Mouse (Mus musculus) stomach, embryonic 16.5 days (tissue): ENCODE measurements at regions not wholly inside any gene's neighbourhood (a gene's known extent, or its start where the extent isn't known, plus 50 kb on each side); places are given as distances from the start of the nearest gene placed in this dataset.
A peak's percentile ranks its signal among the peaks of the same experiment; 100 is the strongest.

ENCODE experiments used
- ATAC-seq: fragments of 200-750 bp; cut with Nextera tagmentation; 2 replicates; pipeline ENCODE4 v1.8.0; 2017; ENCODE audit warnings: moderate number of reproducible peaks, moderate TSS enrichment; ENCODE audit not compliant: insufficient read depth, low FRiP score
- H3K27ac ChIP-seq: fragments of 300-500 bp; sonication (generic); 2 replicates; pipeline ENCODE4 v1.5.1; 2014; ENCODE audit warnings: low read length
- H3K27me3 ChIP-seq: fragments of 300-500 bp; sonication (generic); 2 replicates; pipeline ENCODE4 v1.6.1; 2014; ENCODE audit warnings: low read length, control low read depth, mixed read lengths; ENCODE audit not compliant: control insufficient read depth, insufficient read depth
- H3K36me3 ChIP-seq: fragments of 300-500 bp; sonication (generic); 2 replicates; pipeline ENCODE4 v1.6.1; 2014; ENCODE audit warnings: low read length; ENCODE audit not compliant: control insufficient read depth, insufficient read depth
- H3K4me1 ChIP-seq: fragments of 300-500 bp; sonication (generic); 2 replicates; pipeline ENCODE4 v1.6.1; 2014; ENCODE audit warnings: low read length, control low read depth, mixed read lengths; ENCODE audit not compliant: control insufficient read depth, insufficient read depth
- H3K4me2 ChIP-seq: fragments of 300-500 bp; sonication (generic); 2 replicates; pipeline ENCODE4 v1.6.1; 2014; ENCODE audit warnings: low read depth, low read length, mixed read lengths
- H3K4me3 ChIP-seq: fragments of 300-500 bp; sonication (generic); replicated peaks from 2 replicates; pipeline ENCODE4 v1.5.1; 2014; ENCODE audit warnings: mild to moderate bottlenecking, low read length
- H3K9ac ChIP-seq: fragments of 300-500 bp; sonication (generic); 2 replicates; pipeline ENCODE4 v1.6.1; 2014; ENCODE audit warnings: low read length
- H3K9me3 ChIP-seq: fragments of 300-500 bp; sonication (generic); replicated peaks from 2 replicates; pipeline ENCODE4 v1.6.1; 2016; ENCODE audit warnings: low read length, control low read depth; ENCODE audit not compliant: control insufficient read depth
- WGBS: fragments of 180-500 bp; shearing (Covaris S2); extraction: QIAGEN DNeasy Blood & Tissue Kit; methylation state at CpG from one replicate; pipeline ENCODE4 v1.1.7; 2014; 5-methylcytosine and 5-hydroxymethylcytosine counted together

- no peak overlapping the region for H3K9ac ChIP-seq
- H3K27ac ChIP-seq, result no peak overlapping the region
- H3K36me3 ChIP-seq, result no peaks in the 10 kb centered on the region
- no peak overlapping the region for H3K4me2 ChIP-seq
- no peak overlapping the region for H3K4me3 ChIP-seq
- peaks cover 10% of the 10 kb centered on the region; the same call in 1 of the 2 replicates for H3K4me1 ChIP-seq
- H3K27me3 ChIP-seq, result no peaks in the 10 kb centered on the region
- ATAC-seq, result no peak
- 61% methylated on average over 3 of the region's 3 CpGs for WGBS
- H3K9me3 ChIP-seq, result no peaks in the 10 kb centered on the region
Measured at GRCm38 (mm10) chr13:60049703-60050102, 127.5 kb downstream of the Gas1 start.

GRCm38 (mm10) chr13:60047791-60048730, 129.1 kb downstream of the Gas1 start:
- WGBS, result 54% methylated on average over 9 of the region's 9 CpGs
- no peak overlapping the region for H3K4me2 ChIP-seq
- H3K4me1 ChIP-seq, result peaks cover 10% of the 10 kb centered on the region; the same call in 1 of the 2 replicates
- H3K9ac ChIP-seq, result no peak overlapping the region
- H3K27me3 ChIP-seq, result no peaks in the 10 kb centered on the region
- no peaks in the 10 kb centered on the region for H3K9me3 ChIP-seq
- H3K27ac ChIP-seq, result peak overlapping the region; percentile 5; the same call in 1 of the 2 replicates
- no peaks in the 10 kb centered on the region for H3K36me3 ChIP-seq
- no peak overlapping the region for H3K4me3 ChIP-seq
- ATAC-seq, result 0 out of 2 replicates have a peak, but pooled peaks have one; percentile 35

GRCm38 (mm10) chr13:60045752-60046151, 131.4 kb downstream of the Gas1 start:
- Histone ChIP-seq H3K36me3 (no peaks in the 10 kb centered on the region), H3K27ac (no peak overlapping the region), H3K9me3 (no peaks in the 10 kb centered on the region), H3K9ac (no peak overlapping the region), H3K4me3 (no peak overlapping the region), H3K4me1 (peaks cover 10% of the 10 kb centered on the region; the same call in 1 of the 2 replicates), H3K27me3 (no peaks in the 10 kb centered on the region), H3K4me2 (no peak overlapping the region)
- no peak for ATAC-seq
- WGBS, result 47% methylated on average over 4 of the region's 4 CpGs

GRCm38 (mm10) chr13:60044876-60045275, 132.3 kb downstream of the Gas1 start:
- no peak overlapping the region for H3K27ac ChIP-seq
- 45% methylated on average over 6 of the region's 6 CpGs for WGBS
- H3K9me3 ChIP-seq, result no peaks in the 10 kb centered on the region
- H3K4me2 ChIP-seq, result no peak overlapping the region
- no peaks in the 10 kb centered on the region for H3K36me3 ChIP-seq
- no peaks in the 10 kb centered on the region for H3K27me3 ChIP-seq
- no peak overlapping the region for H3K4me3 ChIP-seq
- H3K9ac ChIP-seq, result no peak overlapping the region
- peaks cover 10% of the 10 kb centered on the region; the same call in 1 of the 2 replicates for H3K4me1 ChIP-seq
- ATAC-seq, result no peak

GRCm38 (mm10) chr13:60042443-60042842, 134.7 kb downstream of the Gas1 start:
- no peaks in the 10 kb centered on the region for H3K36me3 ChIP-seq
- H3K9me3 ChIP-seq, result no peaks in the 10 kb centered on the region
- WGBS, result 67% methylated on average over 2 of the region's 2 CpGs
- no peak overlapping the region for H3K4me2 ChIP-seq
- no peak for ATAC-seq
- H3K9ac ChIP-seq, result no peak overlapping the region
- H3K27ac ChIP-seq, result no peak overlapping the region
- H3K4me1 ChIP-seq, result no peaks in the 10 kb centered on the region
- no peaks in the 10 kb centered on the region for H3K27me3 ChIP-seq
- no peak overlapping the region for H3K4me3 ChIP-seq

GRCm38 (mm10) chr13:60035536-60036130, 141.5 kb downstream of the Gas1 start:
- H3K4me1 ChIP-seq, result no peaks in the 10 kb centered on the region
- no peak overlapping the region for H3K4me2 ChIP-seq
- H3K9me3 ChIP-seq, result no peaks in the 10 kb centered on the region
- no peak overlapping the region for H3K27ac ChIP-seq
- H3K36me3 ChIP-seq, result no peaks in the 10 kb centered on the region
- H3K9ac ChIP-seq, result no peak overlapping the region
- WGBS, result 82% methylated on average over 7 of the region's 7 CpGs
- no peaks in the 10 kb centered on the region for H3K27me3 ChIP-seq
- ATAC-seq, result no peak
- H3K4me3 ChIP-seq, result no peak overlapping the region

GRCm38 (mm10) chr13:60033116-60033515, 144.0 kb downstream of the Gas1 start:
- Histone ChIP-seq H3K4me1 (no peaks in the 10 kb centered on the region), H3K4me2 (no peak overlapping the region), H3K36me3 (no peaks in the 10 kb centered on the region), H3K27ac (no peak overlapping the region), H3K27me3 (no peaks in the 10 kb centered on the region), H3K9me3 (no peaks in the 10 kb centered on the region), H3K9ac (no peak overlapping the region), H3K4me3 (no peak overlapping the region)
- WGBS, result 72% methylated on average over 2 of the region's 2 CpGs
- no peak for ATAC-seq

- no peak overlapping the region for H3K27ac ChIP-seq
- no peak for ATAC-seq
- no peaks in the 10 kb centered on the region for H3K9me3 ChIP-seq
- H3K27me3 ChIP-seq, result no peaks in the 10 kb centered on the region
- H3K9ac ChIP-seq, result no peak overlapping the region
- 71% methylated on average over 5 of the region's 5 CpGs for WGBS
- no peaks in the 10 kb centered on the region for H3K36me3 ChIP-seq
- no peak overlapping the region for H3K4me2 ChIP-seq
- H3K4me1 ChIP-seq, result no peaks in the 10 kb centered on the region
- no peak overlapping the region for H3K4me3 ChIP-seq
Measured at GRCm38 (mm10) chr13:60032586-60032985, 144.6 kb downstream of the Gas1 start.

GRCm38 (mm10) chr13:60029591-60029990, 147.6 kb downstream of the Gas1 start:
- Histone ChIP-seq H3K36me3 (no peaks in the 10 kb centered on the region), H3K27ac (no peak overlapping the region), H3K4me3 (no peak overlapping the region), H3K9ac (no peak overlapping the region), H3K4me2 (no peak overlapping the region), H3K4me1 (no peaks in the 10 kb centered on the region), H3K9me3 (no peaks in the 10 kb centered on the region), H3K27me3 (no peaks in the 10 kb centered on the region)
- WGBS, result 54% methylated on average over 9 of the region's 9 CpGs
- no peak for ATAC-seq
